ENCODE assay signal across 8 mouse cellular contexts in the genomic region with DNA sequence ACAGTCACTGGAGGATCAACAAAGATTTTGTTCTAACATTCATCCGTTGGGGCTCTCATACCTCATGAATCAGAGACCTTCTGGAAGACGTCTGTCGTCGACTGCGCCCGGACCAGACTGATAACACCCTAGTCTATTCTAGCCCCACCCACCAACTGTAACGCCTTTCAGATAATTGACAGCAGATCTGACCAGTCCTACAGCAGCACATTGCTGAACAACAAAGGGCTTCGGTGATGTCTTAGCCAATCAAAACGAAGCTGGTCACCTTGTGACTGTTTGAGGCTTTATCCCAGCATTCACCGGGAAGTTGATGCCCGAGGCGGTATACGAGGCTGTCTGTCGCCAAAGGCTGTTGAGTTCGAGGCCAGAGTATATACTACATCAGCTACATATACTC. TPM values are rescaled to one million over a fixed set of nuclear protein-coding genes. Genes with fewer than 3 reads are reported as not detected.
DNase-seq lines count a peak whose midpoint lies in the region; ATAC-seq lines count a peak whose summit lies in the region.

Cul4b (minus strand) TSS at position 119 of the 400 bp plus-strand sequence.

- H3K27ac ChIP-seq in embryonic facial prominence, embryonic 14.5 days (replicated peaks; ENCODE audit: low read depth, low read length): no peak within 1 kb of the TSS
- H3K27ac ChIP-seq in limb, embryonic 13.5 days: no peak within 1 kb of the TSS
- H3K27ac ChIP-seq in stomach, embryonic 14.5 days (ENCODE audit: low read length): no peak within 1 kb of the TSS

- H3K27me3 ChIP-seq in embryonic facial prominence, embryonic 14.5 days (replicated peaks; ENCODE audit: control insufficient read depth, insufficient read depth, low read length): no peaks in the 10 kb centered on the region
- no peaks in the 10 kb centered on the region for H3K27me3 ChIP-seq in limb, embryonic 13.5 days
- H3K27me3 ChIP-seq in stomach, embryonic 14.5 days (ENCODE audit: control insufficient read depth, insufficient read depth, low read length): no peaks in the 10 kb centered on the region

- no peaks in the 10 kb centered on the region for H3K36me3 ChIP-seq in embryonic facial prominence, embryonic 14.5 days (ENCODE audit: control insufficient read depth, insufficient read depth, low read length)
- no peaks in the 10 kb centered on the region for H3K36me3 ChIP-seq in limb, embryonic 13.5 days
- no peaks in the 10 kb centered on the region for H3K36me3 ChIP-seq in stomach, embryonic 14.5 days (ENCODE audit: control insufficient read depth, insufficient read depth, low read length)

- peak; percentile 4 for DNase-seq in spleen, adult 12 weeks (ENCODE audit: low spot score)
- DNase-seq in spleen, adult 18-20 months: no peak
- DNase-seq in embryonic facial prominence, embryonic 14.5 days (ENCODE audit: low spot score): no peak
- peak; percentile 39 for DNase-seq in heart, postnatal 25 days (ENCODE audit: low spot score)
- no peak for DNase-seq in thymus, postnatal 10 days (ENCODE audit: low spot score in 2 of 2)
- DNase-seq in right cerebral cortex, postnatal 10 days (ENCODE audit: low spot score in 2 of 2): no peak

- WGBS in embryonic facial prominence, embryonic 14.5 days: 85% methylated on average over 15 of the region's 15 CpGs
- 81% methylated on average over 15 of the region's 15 CpGs for WGBS in limb, embryonic 13.5 days
- 84% methylated on average over 15 of the region's 15 CpGs for WGBS in stomach, embryonic 14.5 days

- no peak for ATAC-seq in embryonic facial prominence, embryonic 14.5 days (ENCODE audit: low read depth)
- ATAC-seq in limb, embryonic 13.5 days (ENCODE audit: low FRiP score, low read depth): no peak
- no peak for ATAC-seq in stomach, embryonic 14.5 days (ENCODE audit: insufficient number of reproducible peaks, insufficient read depth, low FRiP score, low read depth)

- H3K9me3 ChIP-seq in embryonic facial prominence, embryonic 14.5 days (ENCODE audit: control insufficient read depth, low read length): no peaks in the 10 kb centered on the region
- H3K9me3 ChIP-seq in limb, embryonic 13.5 days: no peaks in the 10 kb centered on the region
- H3K9me3 ChIP-seq in stomach, embryonic 14.5 days (ENCODE audit: control insufficient read depth, low read depth, low read length): no peaks in the 10 kb centered on the region

- H3K4me2 ChIP-seq in embryonic facial prominence, embryonic 14.5 days (ENCODE audit: low read depth, low read length): no peak within 1 kb of the TSS
- H3K4me2 ChIP-seq in limb, embryonic 13.5 days (replicated peaks): no peak within 1 kb of the TSS
- no peak within 1 kb of the TSS for H3K4me2 ChIP-seq in stomach, embryonic 14.5 days (replicated peaks; ENCODE audit: low read depth, low read length)

- intact Hi-C loops in heart, postnatal 25 days (cut with DNase I): no loop called here

- no peak within 1 kb of the TSS for H3K4me3 ChIP-seq in embryonic facial prominence, embryonic 14.5 days (ENCODE audit: low read depth, low read length)
- H3K4me3 ChIP-seq in limb, embryonic 13.5 days: no peak within 1 kb of the TSS
- no peak within 1 kb of the TSS for H3K4me3 ChIP-seq in stomach, embryonic 14.5 days (ENCODE audit: low read depth, low read length)

- no peak within 1 kb of the TSS for H3K9ac ChIP-seq in embryonic facial prominence, embryonic 14.5 days (ENCODE audit: low read depth, low read length)
- no peak within 1 kb of the TSS for H3K9ac ChIP-seq in limb, embryonic 13.5 days
- H3K9ac ChIP-seq in stomach, embryonic 14.5 days (replicated peaks; ENCODE audit: low read depth, low read length): no peak within 1 kb of the TSS

- H3K4me1 ChIP-seq in embryonic facial prominence, embryonic 14.5 days (ENCODE audit: control insufficient read depth, insufficient read depth, low read length): no peaks in the 10 kb centered on the region
- H3K4me1 ChIP-seq in limb, embryonic 13.5 days: no peaks in the 10 kb centered on the region
- H3K4me1 ChIP-seq in stomach, embryonic 14.5 days (ENCODE audit: control insufficient read depth, insufficient read depth, low read length): no peaks in the 10 kb centered on the region

RNA-seq across cellular contexts. Expression of gene Cul4b, which starts in this region (rescaled TPM):
- polyA plus RNA-seq in embryonic facial prominence, embryonic 14.5 days (2014; fragmentation: Nextera tagmentation; extraction: Ambion mirVana): 32.7 and 36.9 TPM in 2 replicates
- 10 to 100 TPM; 13.1 to 13.3 TPM for total RNA-seq in heart, postnatal 25 days (2021)
- 32.0 and 36.3 TPM in 2 replicates for polyA plus RNA-seq in limb, embryonic 13.5 days (2015; fragmentation: Nextera tagmentation; extraction: Ambion mirVana)
- polyA plus RNA-seq in stomach, embryonic 14.5 days (2014; fragmentation: Nextera tagmentation; extraction: Ambion mirVana): 37.3 and 38.5 TPM in 2 replicates

Comparison
In these comparisons a context has a peak if more than half of its experiments do, and no peak if none do; other contexts are left out.
1. DNase-seq: peak in spleen, adult 12 weeks (single experiment) and heart, postnatal 25 days (single experiment); none in spleen, adult 18-20 months (0 of 2), embryonic facial prominence, embryonic 14.5 days (single experiment), thymus, postnatal 10 days (0 of 2) and right cerebral cortex, postnatal 10 days (0 of 2).